Mouse (Mus musculus) liver, embryonic 15.5 days (tissue): Measurements from ENCODE around the gene Mgat4b. TPM values are rescaled to one million over a fixed set of nuclear protein-coding genes. Genes with fewer than 3 reads are reported as not detected.

ENCODE experiments used
- ATAC-seq: fragments of 200-750 bp; cut with Nextera tagmentation; 2 replicates; pipeline ENCODE4 v1.8.0; 2017; ENCODE audit warnings: moderate number of reproducible peaks, mild to moderate bottlenecking, moderate library complexity; ENCODE audit not compliant: insufficient read depth
- H3K27ac ChIP-seq: fragments of 300-500 bp; sonication (generic); replicated peaks from 2 replicates; pipeline ENCODE4 v1.5.1; 2015; ENCODE audit warnings: mild to moderate bottlenecking, inconsistent platforms
- H3K27me3 ChIP-seq: fragments of 300-500 bp; sonication (generic); 2 replicates; pipeline ENCODE4 v1.6.1; 2015; ENCODE audit warnings: mild to moderate bottlenecking, inconsistent platforms
- H3K36me3 ChIP-seq: fragments of 300-500 bp; sonication (generic); replicated peaks from 2 replicates; pipeline ENCODE4 v1.6.1; 2015; ENCODE audit warnings: moderate library complexity, mild to moderate bottlenecking, inconsistent platforms
- H3K4me1 ChIP-seq: fragments of 300-500 bp; sonication (generic); replicated peaks from 2 replicates; pipeline ENCODE4 v1.6.1; 2015; ENCODE audit warnings: inconsistent platforms
- H3K4me2 ChIP-seq: fragments of 300-500 bp; sonication (generic); 2 replicates; pipeline ENCODE4 v1.6.1; 2015; ENCODE audit warnings: moderate library complexity, mild to moderate bottlenecking, inconsistent platforms
- H3K4me3 ChIP-seq: fragments of 300-500 bp; sonication (generic); replicated peaks from 2 replicates; pipeline ENCODE4 v1.5.1; 2015; ENCODE audit warnings: mild to moderate bottlenecking, inconsistent platforms
- H3K9ac ChIP-seq: fragments of 300-500 bp; sonication (generic); 2 replicates; pipeline ENCODE4 v1.6.1; 2015; ENCODE audit warnings: moderate library complexity, mild to moderate bottlenecking, inconsistent platforms
- H3K9me3 ChIP-seq: fragments of 300-500 bp; sonication (generic); replicated peaks from 2 replicates; pipeline ENCODE4 v1.6.1; 2016; ENCODE audit warnings: inconsistent platforms
- WGBS: fragments of 180-500 bp; shearing (Covaris S2); methylation state at CpG from one replicate; pipeline ENCODE4 v1.1.7; 2015; ENCODE audit warnings: mixed read lengths; ENCODE audit not compliant: insufficient replicate concordance; 5-methylcytosine and 5-hydroxymethylcytosine counted together
- polyA plus RNA-seq: library from polyadenylated mRNA; unstranded; fragments of >200 nt; fragmentation: Nextera tagmentation; extraction: Ambion mirVana; gene quantifications from 2 replicates; pipeline ENCODE4 v1.2.1, GENCODE M21; 2015

Gene Mgat4b
- polyA plus RNA-seq, 1 experiment from 2014 or later: 12.7 TPM

- no peak overlapping the region for H3K27ac ChIP-seq
- peaks cover 30% of the 10 kb centered on the region for H3K4me1 ChIP-seq
- ATAC-seq: no peak
- no peak overlapping the region for H3K4me3 ChIP-seq
- H3K9me3 ChIP-seq: no peaks in the 10 kb centered on the region
- WGBS: 70% methylated on average over 8 of the region's 8 CpGs
- H3K27me3 ChIP-seq: no peaks in the 10 kb centered on the region
- no peak overlapping the region for H3K9ac ChIP-seq
- H3K36me3 ChIP-seq: peaks cover 86% of the 10 kb centered on the region
- no peak overlapping the region for H3K4me2 ChIP-seq
Observed at GRCm38 (mm10) chr11:50200613-50201012, 10.1 kb upstream of the Mgat4b start.

GRCm38 (mm10) chr11:50201590-50201989 lies 9.1 kb upstream of the Mgat4b start:
- Histone ChIP-seq H3K27me3 (no peaks in the 10 kb centered on the region), H3K36me3 (peaks cover 95% of the 10 kb centered on the region), H3K9ac (no peak overlapping the region), H3K4me1 (peaks cover 26% of the 10 kb centered on the region), H3K4me2 (no peak overlapping the region), H3K9me3 (no peaks in the 10 kb centered on the region), H3K27ac (0 out of 2 replicates have a peak overlapping the region, but pooled peaks have one; percentile 48), H3K4me3 (no peak overlapping the region)
- peak; percentile 32 for ATAC-seq
- WGBS: 79% methylated on average over 3 of the region's 3 CpGs

GRCm38 (mm10) chr11:50203302-50203827 lies 7.3 kb upstream of the Mgat4b start:
- Histone ChIP-seq H3K4me1 (peaks cover 30% of the 10 kb centered on the region), H3K4me3 (no peak overlapping the region), H3K27ac (no peak overlapping the region), H3K36me3 (peaks cover 95% of the 10 kb centered on the region), H3K4me2 (no peak overlapping the region), H3K27me3 (no peaks in the 10 kb centered on the region), H3K9ac (no peak overlapping the region), H3K9me3 (no peaks in the 10 kb centered on the region)
- 79% methylated on average over 9 of the region's 9 CpGs for WGBS
- peak; percentile 11; the same call in 1 of the 2 replicates for ATAC-seq

GRCm38 (mm10) chr11:50205434-50205833 lies 5.3 kb upstream of the Mgat4b start:
- peaks cover 39% of the 10 kb centered on the region for H3K4me1 ChIP-seq
- no peaks in the 10 kb centered on the region for H3K27me3 ChIP-seq
- no peak overlapping the region for H3K9ac ChIP-seq
- H3K36me3 ChIP-seq: peaks cover 80% of the 10 kb centered on the region
- H3K27ac ChIP-seq: no peak overlapping the region
- H3K9me3 ChIP-seq: no peaks in the 10 kb centered on the region
- no peak overlapping the region for H3K4me3 ChIP-seq
- 73% methylated on average over 3 of the region's 3 CpGs for WGBS
- no peak for ATAC-seq
- H3K4me2 ChIP-seq: no peak overlapping the region

GRCm38 (mm10) chr11:50206037-50206436 lies 4.7 kb upstream of the Mgat4b start:
- no peaks in the 10 kb centered on the region for H3K27me3 ChIP-seq
- no peak overlapping the region for H3K4me2 ChIP-seq
- no peak overlapping the region for H3K27ac ChIP-seq
- no peak overlapping the region for H3K9ac ChIP-seq
- ATAC-seq: no peak
- H3K36me3 ChIP-seq: peaks cover 74% of the 10 kb centered on the region
- 66% methylated on average over 2 of the region's 2 CpGs for WGBS
- no peaks in the 10 kb centered on the region for H3K9me3 ChIP-seq
- H3K4me1 ChIP-seq: peaks cover 38% of the 10 kb centered on the region
- H3K4me3 ChIP-seq: no peak overlapping the region

- H3K36me3 ChIP-seq: peaks cover 61% of the 10 kb centered on the region
- no peaks in the 10 kb centered on the region for H3K27me3 ChIP-seq
- no peak for ATAC-seq
- H3K9me3 ChIP-seq: no peaks in the 10 kb centered on the region
- 88% methylated on average over 14 of the region's 14 CpGs for WGBS
- no peak overlapping the region for H3K4me3 ChIP-seq
- no peak overlapping the region for H3K27ac ChIP-seq
- H3K9ac ChIP-seq: no peak overlapping the region
- H3K4me1 ChIP-seq: peaks cover 45% of the 10 kb centered on the region
- H3K4me2 ChIP-seq: no peak overlapping the region
Observed at GRCm38 (mm10) chr11:50207344-50207743, 3.3 kb upstream of the Mgat4b start.

GRCm38 (mm10) chr11:50208039-50208438 lies 2.7 kb upstream of the Mgat4b start:
- H3K9me3 ChIP-seq: no peaks in the 10 kb centered on the region
- no peak overlapping the region for H3K9ac ChIP-seq
- no peak overlapping the region for H3K27ac ChIP-seq
- H3K4me2 ChIP-seq: no peak overlapping the region; the same call in 1 of the 2 replicates
- H3K4me1 ChIP-seq: peaks cover 52% of the 10 kb centered on the region
- ATAC-seq: no peak
- no peak overlapping the region for H3K4me3 ChIP-seq
- peaks cover 54% of the 10 kb centered on the region for H3K36me3 ChIP-seq
- 83% methylated on average over 5 of the region's 5 CpGs for WGBS
- H3K27me3 ChIP-seq: no peaks in the 10 kb centered on the region

GRCm38 (mm10) chr11:50210101-50210504 lies 587 bp upstream of the Mgat4b start:
- H3K9ac ChIP-seq: peak overlapping the region; percentile 99
- peaks cover 35% of the 10 kb centered on the region for H3K36me3 ChIP-seq
- H3K27me3 ChIP-seq: no peaks in the 10 kb centered on the region
- peak overlapping the region; percentile 78 for H3K4me2 ChIP-seq
- H3K4me3 ChIP-seq: peak overlapping the region; percentile 98
- H3K4me1 ChIP-seq: peaks cover 48% of the 10 kb centered on the region
- under 1% methylated on average over 24 of the region's 24 CpGs for WGBS
- H3K9me3 ChIP-seq: no peaks in the 10 kb centered on the region
- H3K27ac ChIP-seq: peak overlapping the region; percentile 99
- peak; percentile 89 for ATAC-seq

- H3K4me1 ChIP-seq: peaks cover 61% of the 10 kb centered on the region
- no peaks in the 10 kb centered on the region for H3K9me3 ChIP-seq
- no peaks in the 10 kb centered on the region for H3K27me3 ChIP-seq
- 73% methylated on average over 3 of the region's 3 CpGs for WGBS
- H3K4me3 ChIP-seq: peak overlapping the region; percentile 98
- peak overlapping the region; percentile 99 for H3K27ac ChIP-seq
- peak overlapping the region; percentile 99; the same call in 1 of the 2 replicates for H3K9ac ChIP-seq
- H3K36me3 ChIP-seq: peaks cover 22% of the 10 kb centered on the region
- peak overlapping the region; percentile 78 for H3K4me2 ChIP-seq
- no peak for ATAC-seq
Observed at GRCm38 (mm10) chr11:50211322-50212059, 801 bp downstream of the Mgat4b start.

GRCm38 (mm10) chr11:50212060-50212739 lies 1.5 kb downstream of the Mgat4b start:
- Histone ChIP-seq H3K36me3 (peaks cover 14% of the 10 kb centered on the region), H3K27ac (peak overlapping the region; percentile 61; the same call in 1 of the 2 replicates), H3K4me3 (no peak overlapping the region), H3K4me2 (no peak overlapping the region; the same call in 1 of the 2 replicates), H3K4me1 (peaks cover 68% of the 10 kb centered on the region), H3K9ac (no peak overlapping the region), H3K27me3 (no peaks in the 10 kb centered on the region), H3K9me3 (no peaks in the 10 kb centered on the region)
- ATAC-seq: no peak
- WGBS: 48% methylated on average over 3 of the region's 3 CpGs
